Mouse (Mus musculus) inflammation-experienced regulatory T-cells, adult 6 months (primary cell): ENCODE data around the gene Ankrd52. TPM values are rescaled to one million over a fixed set of nuclear protein-coding genes. Genes with fewer than 3 reads are reported as not detected.
"Not testable (repeated sequence)": the region's sequence is repeated elsewhere in the genome, so short reads cannot be mapped to it uniquely, and the experiment has no call there.

ENCODE experiments used
- ATAC-seq: one replicate; pipeline ENCODE4 v1.8.0; 2017
- polyA plus RNA-seq, 3 experiments: library from polyadenylated mRNA; unstranded; fragments of 100-300 nt; shearing (Covaris generic); gene quantifications; one replicate each; pipeline ENCODE4 v1.2.1; 2017

Ankrd52 gene
- 1 to 10 TPM; 1.7 to 6.7 (median 3.6) TPM for polyA plus RNA-seq

DNA sequence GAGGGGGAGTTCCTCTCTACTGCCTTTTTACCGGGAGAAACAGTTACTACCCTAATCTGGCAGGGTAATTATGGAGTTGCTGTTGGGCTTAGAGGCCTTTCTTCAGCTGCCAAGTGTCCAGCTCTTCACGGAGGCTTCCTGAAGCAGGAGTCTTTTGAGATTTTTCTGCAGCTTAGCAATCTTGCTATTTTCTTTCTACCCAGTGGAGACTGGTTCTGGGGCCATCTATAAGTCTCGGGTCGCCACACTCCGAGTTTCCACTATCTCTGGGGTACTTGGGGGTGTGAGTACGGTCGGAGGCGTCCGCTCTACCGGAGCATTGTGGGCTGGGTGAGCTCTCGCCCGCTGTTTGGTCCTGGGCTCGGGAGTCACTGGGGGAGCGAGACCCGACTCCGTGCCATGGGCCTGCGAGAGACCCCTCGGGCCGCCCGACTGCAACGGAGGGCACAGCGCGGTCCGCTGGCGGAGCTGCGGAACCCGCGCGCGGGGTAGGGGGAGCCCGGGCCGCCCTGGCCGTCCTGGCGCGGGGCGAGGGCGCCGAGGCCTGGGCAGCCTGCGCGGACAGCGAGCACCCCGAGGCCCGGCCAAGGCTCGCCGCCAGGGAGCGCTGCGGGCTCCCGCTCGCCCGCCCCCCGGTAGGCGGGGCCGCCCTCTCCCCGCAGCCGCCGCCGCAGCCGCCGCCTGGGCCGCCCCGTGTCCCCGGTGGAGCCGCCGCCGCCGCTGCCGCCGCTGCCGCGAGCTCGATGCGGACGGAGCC lies at the start of gene Ankrd52:
TSS of gene Ankrd52 (plus strand) at position 661 of the 757 bp plus-strand sequence.
- ATAC-seq = peak; percentile 83

DNA sequence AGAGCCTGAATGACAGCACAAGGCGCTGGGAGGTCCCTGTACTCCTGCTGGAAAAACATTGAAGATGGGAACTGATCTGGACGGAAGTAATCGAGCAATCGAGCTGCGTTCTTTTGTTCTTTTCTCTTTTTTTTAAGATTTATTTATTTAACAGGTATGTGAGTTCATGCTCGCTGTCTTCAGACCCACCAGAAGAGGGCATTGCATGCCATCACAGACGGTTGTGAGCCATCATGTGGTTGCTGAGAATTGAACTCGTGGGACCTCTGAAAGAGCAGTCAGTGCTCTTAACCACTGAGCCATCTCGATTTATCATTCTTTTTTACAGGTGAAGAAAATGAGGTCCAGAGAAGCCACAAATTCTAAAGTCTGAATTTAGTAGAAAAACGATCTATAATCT lies 49.3 kb upstream of the Ankrd52 start:
- ATAC-seq = no peak

DNA sequence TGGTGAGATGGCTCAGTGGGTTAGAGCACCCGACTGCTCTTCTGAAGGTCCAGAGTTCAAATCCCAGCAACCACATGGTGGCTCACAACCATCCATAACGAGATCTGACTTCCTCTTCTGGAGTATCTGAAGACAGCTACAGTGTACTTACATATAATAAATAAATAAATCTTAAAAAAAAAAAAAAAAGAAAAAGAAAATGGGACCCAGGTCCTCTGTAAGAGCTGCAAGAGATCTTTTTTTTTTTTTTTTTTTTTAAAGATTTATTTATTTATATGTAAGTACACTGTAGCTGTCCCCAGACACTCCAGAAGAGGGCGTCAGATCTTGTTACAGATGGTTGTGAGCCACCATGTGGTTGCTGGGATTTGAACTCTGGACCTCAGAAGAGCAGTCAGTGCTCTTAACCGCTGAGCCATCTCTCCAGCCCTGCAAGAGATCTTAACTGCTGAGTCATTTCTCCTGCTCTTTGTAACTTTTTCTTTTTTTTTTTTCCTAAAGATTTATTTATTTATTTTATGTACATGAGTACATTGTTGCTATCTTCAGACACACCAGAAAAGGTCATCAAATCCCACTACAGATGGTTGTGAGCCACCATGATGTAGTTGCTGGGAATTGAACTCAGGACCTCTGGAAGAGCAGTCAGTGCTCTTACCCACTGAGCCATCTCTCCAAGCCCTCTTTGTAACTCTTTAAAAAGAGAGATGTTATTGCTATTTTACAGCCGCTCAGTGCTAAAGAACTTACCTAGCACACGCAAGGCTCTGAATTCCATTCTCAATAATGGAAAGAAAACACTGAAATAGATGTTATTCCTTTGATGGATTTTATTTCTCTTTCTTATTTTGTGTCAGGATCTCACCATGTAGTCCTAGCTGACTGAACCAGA lies 44.3 kb upstream of the Ankrd52 start:
- not testable (repeated sequence) for ATAC-seq

- peak; percentile 27 for ATAC-seq
Observed at GRCm38 (mm10) chr10:128335582-128335981, 41.3 kb upstream of the Ankrd52 start.

DNA sequence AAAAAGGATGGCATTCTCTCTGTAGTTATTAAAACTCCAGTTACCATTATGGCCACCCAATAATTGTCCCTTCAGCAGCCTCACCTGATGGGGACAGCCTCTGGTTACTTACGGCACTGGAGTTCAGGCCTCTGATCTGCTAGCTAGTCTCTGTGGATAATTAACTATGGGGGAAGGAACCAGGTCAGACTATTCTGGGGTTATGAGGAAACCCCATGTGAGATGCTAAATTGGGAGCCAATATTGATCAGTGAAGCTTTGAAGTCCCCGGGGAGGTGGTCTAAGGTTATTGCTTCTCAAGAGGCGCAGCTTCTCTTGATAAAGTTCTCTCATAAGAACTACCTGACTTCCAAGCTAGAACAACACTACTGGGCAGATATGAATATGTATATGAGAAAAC lies 40.7 kb upstream of the Ankrd52 start:
- no peak for ATAC-seq

GRCm38 (mm10) chr10:128336597-128336996 lies 40.3 kb upstream of the Ankrd52 start:
- no peak for ATAC-seq

GRCm38 (mm10) chr10:128337306-128338181 lies 39.4 kb upstream of the Ankrd52 start, which contains the start of gene Cs:
TSS of gene Cs (plus strand) at chr10:128337734.
- peak; percentile 95 for ATAC-seq

- ATAC-seq = no peak
Observed at GRCm38 (mm10) chr10:128338415-128338814, 38.5 kb upstream of the Ankrd52 start.

DNA sequence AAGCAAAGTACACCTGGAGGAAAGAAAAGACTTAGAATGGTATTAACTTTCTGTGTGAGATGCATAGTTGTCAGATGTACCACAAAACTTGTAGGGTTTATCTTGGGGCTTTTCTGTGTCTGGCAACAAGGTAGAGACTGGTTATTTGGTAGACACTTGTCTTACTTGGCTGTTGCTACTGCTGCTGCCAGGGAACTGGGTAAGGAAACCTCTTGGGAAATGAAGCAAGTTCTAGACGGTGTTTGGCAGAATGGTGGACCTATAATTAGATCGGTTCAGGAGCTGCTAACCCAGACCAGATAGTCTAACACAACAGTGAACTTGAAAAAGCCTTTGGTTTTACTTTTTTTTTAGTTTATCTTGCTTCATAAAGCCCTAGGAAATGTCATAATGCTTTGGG lies 38.0 kb upstream of the Ankrd52 start:
- no peak for ATAC-seq

DNA sequence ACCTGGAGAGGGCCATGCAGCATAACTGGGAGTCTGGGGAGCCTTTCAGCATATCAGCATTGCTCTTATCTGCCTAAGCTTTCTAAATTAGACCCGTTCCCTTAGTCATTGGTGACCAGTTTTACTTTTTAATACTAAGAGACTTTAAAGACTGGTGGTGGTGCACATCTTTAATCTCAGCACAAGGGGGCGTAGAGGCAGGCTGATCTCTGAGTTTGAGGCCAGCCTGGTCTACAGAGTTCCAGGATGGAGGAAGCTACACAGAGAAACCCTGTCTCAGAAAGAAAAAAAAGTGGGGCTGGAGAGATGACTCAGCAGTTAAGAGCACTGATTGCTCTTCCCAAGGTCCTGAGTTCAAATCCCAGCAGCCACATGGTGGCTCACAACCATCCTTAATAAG lies 36.7 kb upstream of the Ankrd52 start:
- no peak for ATAC-seq

DNA sequence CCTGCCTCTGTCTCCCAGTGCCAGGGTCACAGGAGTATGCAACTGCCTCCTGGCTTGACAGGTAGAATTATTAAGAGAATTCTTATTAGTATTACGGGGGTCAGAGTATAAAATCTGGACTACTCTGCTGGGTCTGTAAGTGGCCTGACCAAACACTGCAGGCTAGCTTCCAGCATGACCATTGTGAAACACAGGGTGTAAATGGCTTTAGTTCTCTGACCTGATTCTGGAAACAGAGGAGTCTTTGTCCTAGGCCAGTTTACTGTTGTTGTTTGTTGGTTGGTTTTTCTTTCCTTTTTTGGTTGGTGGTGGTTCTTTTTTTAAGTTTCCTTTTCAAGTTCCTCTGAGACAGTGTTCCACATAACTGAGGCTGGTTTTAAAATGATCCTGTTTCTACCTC lies 33.5 kb upstream of the Ankrd52 start:
- no peak for ATAC-seq

GRCm38 (mm10) chr10:128344568-128345275 lies 32.2 kb upstream of the Ankrd52 start:
- peak; percentile 94 for ATAC-seq

DNA sequence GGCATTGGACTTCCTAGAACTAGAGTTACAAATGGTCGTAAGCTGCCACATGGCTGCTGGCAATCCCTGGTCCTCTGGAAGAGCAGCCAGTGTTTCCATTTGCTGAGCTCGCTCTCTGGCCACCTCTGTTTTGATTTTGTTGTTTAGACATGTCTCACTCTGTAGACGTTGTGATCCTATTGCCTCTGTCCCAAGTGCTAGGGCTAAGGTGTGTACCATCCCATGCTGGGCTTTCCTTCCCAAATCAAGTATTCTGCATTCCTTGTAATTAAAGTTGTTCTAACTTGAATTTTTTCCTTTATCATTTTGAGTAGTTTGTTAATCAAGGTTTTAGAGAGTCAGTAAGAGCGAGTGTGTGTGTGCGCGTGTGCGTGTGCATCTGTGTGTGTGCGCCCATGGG lies 29.4 kb upstream of the Ankrd52 start:
- ATAC-seq = no peak

DNA sequence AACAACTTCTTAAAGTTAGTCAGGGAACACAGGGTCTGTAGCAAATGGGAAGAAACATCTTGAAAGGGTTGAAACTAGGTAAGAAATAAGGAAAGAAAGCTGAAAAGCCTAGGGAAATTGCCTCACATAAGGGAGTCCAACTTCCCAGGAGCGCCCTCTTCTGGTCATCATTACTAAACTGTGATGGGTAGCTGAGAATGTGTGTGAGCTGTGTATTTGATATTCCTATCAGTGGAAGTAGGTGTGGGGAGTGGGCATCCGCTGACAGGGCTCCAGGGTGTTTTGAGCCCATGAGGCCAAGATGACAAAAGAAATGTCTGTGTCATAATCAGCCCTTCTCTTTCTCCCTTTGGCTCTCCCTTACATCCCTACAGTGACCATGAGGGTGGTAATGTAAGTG lies 18.1 kb upstream of the Ankrd52 start:
- ATAC-seq = no peak

- ATAC-seq = no peak
Observed at GRCm38 (mm10) chr10:128359226-128359625, 17.7 kb upstream of the Ankrd52 start.

DNA sequence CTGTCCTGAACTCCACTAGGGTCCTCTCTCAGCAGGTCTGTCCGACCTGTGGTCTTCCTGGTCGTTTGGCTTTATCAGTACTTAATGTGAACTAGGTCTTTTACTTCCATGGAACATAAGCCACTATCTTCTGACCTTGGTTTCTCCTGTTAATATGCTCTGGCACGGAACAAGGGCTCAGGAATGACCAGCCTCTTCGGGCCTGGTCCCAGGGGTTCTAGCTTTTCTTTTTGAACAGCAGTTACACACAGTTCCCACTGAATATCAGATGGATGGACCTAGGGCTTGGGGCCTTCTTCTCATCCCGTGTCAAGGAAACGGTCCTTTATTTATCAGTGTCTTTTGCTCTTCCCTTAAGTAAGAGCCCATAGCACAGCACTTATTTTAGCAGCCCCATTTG lies 15.1 kb upstream of the Ankrd52 start:
- no peak for ATAC-seq

DNA sequence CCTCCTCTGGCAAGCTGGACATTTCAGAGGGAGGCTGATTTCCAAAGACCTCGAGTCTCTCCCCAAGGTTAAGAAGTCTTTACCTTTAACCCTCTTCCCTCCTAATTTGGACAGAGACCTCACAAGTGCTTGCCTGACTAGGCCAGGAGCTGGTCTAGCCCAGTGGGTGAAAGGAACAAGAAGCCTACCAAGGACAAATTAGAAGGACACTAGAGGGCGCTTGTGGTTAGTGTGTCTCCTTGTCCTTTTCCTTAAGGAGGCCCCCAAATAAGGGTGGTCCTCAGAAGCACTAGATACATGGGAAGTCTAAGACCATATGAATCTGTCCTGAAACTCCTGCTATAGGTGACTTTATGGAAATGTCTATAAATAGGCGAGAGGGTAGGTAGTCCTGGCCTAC lies 14.3 kb upstream of the Ankrd52 start:
- no peak for ATAC-seq

DNA sequence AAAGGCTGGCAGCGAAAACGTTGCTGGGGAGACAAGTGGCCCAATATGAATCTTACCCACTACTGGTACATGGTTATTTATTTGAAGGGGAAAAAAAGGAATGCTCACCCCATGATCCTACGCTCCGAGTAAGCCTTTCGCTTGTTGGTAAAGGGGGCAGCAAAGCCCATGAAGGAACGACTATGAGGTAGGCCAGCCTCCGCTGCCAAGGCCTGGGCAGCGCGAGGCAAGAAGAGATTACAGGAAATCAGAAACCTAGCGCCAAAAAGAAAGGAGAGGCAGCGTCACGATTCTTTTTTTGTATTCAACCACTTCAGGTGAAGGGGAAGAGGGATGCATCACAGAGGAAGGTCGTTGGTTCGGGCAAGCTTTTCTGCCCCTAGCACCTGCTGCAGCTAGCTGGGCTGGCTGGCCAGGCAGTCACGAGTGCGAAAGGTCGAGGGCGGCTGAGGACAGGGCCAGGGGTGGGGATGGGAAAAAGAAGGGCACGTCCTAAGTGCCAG lies 9.0 kb upstream of the Ankrd52 start:
- no peak for ATAC-seq

- peak; percentile 87 for ATAC-seq
Observed at GRCm38 (mm10) chr10:128368402-128369217, 8.3 kb upstream of the Ankrd52 start, which contains the start of gene Coq10a. TSS of gene Coq10a (minus strand) at chr10:128368997.

DNA sequence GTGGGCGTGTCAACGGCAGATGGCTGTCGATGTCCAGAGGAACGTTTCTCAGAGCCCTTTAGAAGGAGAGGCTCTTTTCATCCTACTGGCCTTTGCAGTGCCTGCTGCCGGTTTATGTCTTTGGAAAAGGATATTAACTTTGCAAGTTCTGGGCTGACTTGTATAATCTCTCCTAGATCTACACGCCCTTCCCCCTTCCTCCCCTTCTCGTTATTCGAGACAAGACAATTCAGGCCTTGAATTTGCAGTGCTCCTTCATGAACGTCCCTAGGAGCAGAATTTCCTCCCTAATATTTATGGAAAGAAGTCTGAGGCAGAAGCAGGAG lies 7.7 kb upstream of the Ankrd52 start:
- ATAC-seq = no peak

- no peak for ATAC-seq
Observed at GRCm38 (mm10) chr10:128369599-128369998, 7.3 kb upstream of the Ankrd52 start.
